Mouse (Mus musculus) right cerebral cortex, postnatal 25 days (tissue): ENCODE results near the gene Gm20906.
"Not testable (repeated sequence)": the region's sequence is repeated elsewhere in the genome, so short reads cannot be mapped to it uniquely, and the experiment has no call there.

ENCODE experiments used
- DNase-seq: peaks from one replicate; pipeline ENCODE4 v3.0.0; 2022

Gm20906 gene

DNA sequence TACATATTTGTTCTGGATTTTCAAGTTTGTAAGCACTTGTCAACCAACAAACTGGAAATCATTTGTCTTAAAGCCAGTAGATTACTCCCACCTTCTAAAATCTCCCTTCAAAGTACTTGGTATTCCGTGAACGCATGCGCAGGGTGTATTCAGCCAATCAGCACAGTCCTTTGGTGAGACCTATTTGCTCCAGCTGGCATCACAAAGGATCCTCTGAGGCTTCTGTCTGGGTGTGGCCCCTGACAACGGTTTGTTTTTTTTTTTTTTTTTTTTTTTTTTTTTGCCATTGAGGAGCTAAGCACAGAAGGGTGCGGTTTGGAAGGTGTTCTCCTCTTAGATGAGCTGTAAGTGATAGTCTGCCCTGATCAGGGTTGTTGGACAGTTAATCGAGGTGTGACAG is at the start of gene Gm20906:
TSS of gene Gm20906 (plus strand) at position 301 of the 400 bp plus-strand sequence.
- not testable (repeated sequence) for DNase-seq
